In the genomic region with DNA sequence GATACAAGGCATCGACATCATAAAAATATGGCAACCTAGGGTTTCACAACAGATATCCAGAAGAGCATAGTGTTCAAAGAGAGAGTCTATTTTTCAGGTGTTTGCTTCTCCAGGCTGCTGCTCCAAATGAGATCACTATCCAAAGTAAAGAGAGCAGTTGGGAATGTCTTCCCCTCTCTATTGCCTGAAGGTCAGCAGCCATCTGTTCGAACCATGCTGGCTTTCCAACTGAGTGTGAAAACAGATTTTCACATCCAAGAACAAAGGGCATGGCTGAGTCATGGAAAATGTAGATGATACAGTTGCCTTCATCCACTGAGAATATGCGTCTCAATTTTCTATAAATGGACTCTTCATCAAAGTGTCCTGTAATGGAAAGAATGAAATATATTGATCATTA, we compare ENCODE assay signal across 21 mouse cellular contexts.
DNase-seq lines count a peak whose midpoint lies in the region; ATAC-seq and TF ChIP-seq lines count a peak whose summit lies in the region.
"Had no signal": no experiment of that assay in that cellular context is flagged by ENCODE, and none has a peak within 500 bp of the region (broad histone marks: within the 10 kb centered on the region; RNA-seq: fewer than 3 reads in every experiment).

No protein-coding gene starts in this region.

- peak; percentile 23; the same call in 1 of the 2 replicates for TF ChIP-seq POLR2A in cerebellum, adult 2 months (IDR thresholded peaks at IDR 0.05; ENCODE audit: borderline replicate concordance, insufficient read depth, low read length)

- DNase-seq in Muller cell, postnatal 12 days (ENCODE audit: inconsistent ontology term): peak; percentile 5
- peak; percentile 62 to 89 for DNase-seq in cerebellum, adult 2 months
- peak; percentile 5 for DNase-seq in embryo, embryonic 10.5 days (ENCODE audit: low spot score)
- DNase-seq in kidney, adult 8-10 months: no peak
- DNase-seq in testis, postnatal 14 days (ENCODE audit: low spot score): no peak
- DNase-seq: adrenal gland, adult 8-10 months; heart, adult 18-20 months; kidney, postnatal 14 days; liver, embryonic 13.5 days; right cerebral cortex, postnatal 14 days; thymus, postnatal 36 days had no signal

- H3K4me3 ChIP-seq in forebrain, embryonic 12.5 days (replicated peaks): no peak overlapping the region
- no peak overlapping the region for H3K4me3 ChIP-seq in forebrain, embryonic 15.5 days
- no peak overlapping the region for H3K4me3 ChIP-seq in cerebellum, adult 2 months (replicated peaks; ENCODE audit: insufficient read depth, low read depth, low read length)
- H3K4me3 ChIP-seq: embryonic facial prominence, embryonic 10.5 days; heart, embryonic 15.5 days; liver, embryonic 13.5 days; lung, embryonic 15.5 days had no signal

- ATAC-seq in forebrain, embryonic 12.5 days (ENCODE audit: low FRiP score): 0 out of 2 replicates have a peak, but pooled peaks have one; percentile 44
- no peak for ATAC-seq in forebrain, embryonic 15.5 days (replicated peaks)
- ATAC-seq: forebrain, embryonic 16.5 days; intestine, postnatal 0 days had no signal

- H3K9me3 ChIP-seq in forebrain, embryonic 12.5 days: no peaks in the 10 kb centered on the region
- no peaks in the 10 kb centered on the region for H3K9me3 ChIP-seq in forebrain, embryonic 15.5 days
- H3K9me3 ChIP-seq: embryonic facial prominence, embryonic 10.5 days; heart, embryonic 15.5 days; liver, embryonic 13.5 days; lung, embryonic 15.5 days had no signal

- H3K4me2 ChIP-seq in forebrain, embryonic 12.5 days: no peak overlapping the region
- H3K4me2 ChIP-seq in forebrain, embryonic 15.5 days (replicated peaks): no peak overlapping the region
- H3K4me2 ChIP-seq: heart, embryonic 15.5 days; hindbrain, embryonic 14.5 days; liver, embryonic 13.5 days; lung, embryonic 15.5 days had no signal

- no peaks in the 10 kb centered on the region for H3K27me3 ChIP-seq in forebrain, embryonic 12.5 days
- H3K27me3 ChIP-seq in forebrain, embryonic 15.5 days: no peaks in the 10 kb centered on the region
- no peaks in the 10 kb centered on the region for H3K27me3 ChIP-seq in cerebellum, adult 2 months (ENCODE audit: control insufficient read depth, insufficient read depth, low read length)
- H3K27me3 ChIP-seq: CH12.LX; heart, embryonic 15.5 days; liver, embryonic 13.5 days; lung, embryonic 15.5 days had no signal

- no peaks in the 10 kb centered on the region for H3K36me3 ChIP-seq in forebrain, embryonic 12.5 days (replicated peaks)
- H3K36me3 ChIP-seq in forebrain, embryonic 15.5 days: no peaks in the 10 kb centered on the region
- H3K36me3 ChIP-seq: embryonic facial prominence, embryonic 10.5 days; heart, embryonic 15.5 days; liver, embryonic 13.5 days; lung, embryonic 15.5 days had no signal

- WGBS in forebrain, embryonic 12.5 days: 84% methylated on average over 3 of the region's 3 CpGs
- 77% methylated on average over 3 of the region's 3 CpGs for WGBS in forebrain, embryonic 15.5 days
- 7% methylated on average over 3 of the region's 3 CpGs for WGBS in cerebellum, adult 2 months

- H3K9ac ChIP-seq in forebrain, embryonic 12.5 days: no peak overlapping the region
- H3K9ac ChIP-seq in forebrain, embryonic 15.5 days (replicated peaks): no peak overlapping the region
- H3K9ac ChIP-seq: heart, embryonic 15.5 days; hindbrain, embryonic 14.5 days; liver, embryonic 13.5 days; lung, embryonic 15.5 days had no signal

- H3K4me1 ChIP-seq in forebrain, embryonic 12.5 days: no peaks in the 10 kb centered on the region
- H3K4me1 ChIP-seq in forebrain, embryonic 15.5 days: no peaks in the 10 kb centered on the region
- no peaks in the 10 kb centered on the region; the same call in 1 of the 2 replicates for H3K4me1 ChIP-seq in cerebellum, adult 2 months (ENCODE audit: control insufficient read depth, insufficient read depth, low read length)
- H3K4me1 ChIP-seq: embryonic facial prominence, embryonic 10.5 days; heart, embryonic 15.5 days; liver, embryonic 13.5 days; lung, embryonic 15.5 days had no signal

- H3K27ac ChIP-seq in forebrain, embryonic 12.5 days: no peak overlapping the region
- no peak overlapping the region for H3K27ac ChIP-seq in forebrain, embryonic 15.5 days (replicated peaks)
- no peak overlapping the region for H3K27ac ChIP-seq in cerebellum, adult 2 months (ENCODE audit: insufficient read depth, low read length)
- H3K27ac ChIP-seq: embryonic facial prominence, embryonic 10.5 days; heart, embryonic 15.5 days; hindbrain, embryonic 14.5 days; liver, embryonic 13.5 days; lung, embryonic 15.5 days; stomach, postnatal 0 days had no signal

- TF ChIP-seq CTCF in cerebellum, adult 2 months (IDR thresholded peaks at IDR 0.05; ENCODE audit: borderline replicate concordance, insufficient read depth, low read depth, low read length): no peak

Comparison
In these comparisons a context has a peak if more than half of its experiments do, and no peak if none do; other contexts are left out.
1. DNase-seq: peak in Muller cell, postnatal 12 days (single experiment), cerebellum, adult 2 months (2 of 2) and embryo, embryonic 10.5 days (single experiment); none in kidney, adult 8-10 months (0 of 2) and testis, postnatal 14 days (single experiment).